Mouse (Mus musculus) cerebellum, adult 9-10 months (tissue): ENCODE data around the gene Gm11084.

Experiments
- DNase-seq: peaks from one replicate; pipeline ENCODE4 v3.0.0; 2022

Gene Gm11084

DNA sequence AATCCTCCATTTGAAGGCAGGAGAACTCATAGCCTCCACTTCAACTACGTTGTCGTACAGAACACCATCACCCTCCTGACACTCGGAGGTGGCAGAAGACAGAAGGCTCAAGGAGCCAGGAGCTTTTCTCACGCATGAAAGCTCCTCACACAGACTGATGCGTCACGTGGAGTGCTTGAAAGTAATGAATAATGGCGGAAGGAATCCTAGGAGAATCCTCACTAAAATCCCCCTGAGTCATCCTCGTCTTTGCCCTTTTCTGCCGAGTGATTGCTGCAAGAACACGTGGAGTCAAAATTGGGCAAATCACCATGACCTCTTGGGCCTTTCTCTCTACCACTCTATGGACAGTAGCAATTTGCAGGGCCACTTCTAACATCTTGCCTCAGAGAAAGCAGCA lies 61.5 kb downstream of the Gm11084 start:
- DNase-seq, result no peak
